Mouse (Mus musculus): ENCODE data around the gene Gabrb3.

The Gabrb3 gene

GRCm38 (mm10) chr7:57529954-57530353 is 110.5 kb downstream of the Gabrb3 start:
- no peak for DNase-seq (ENCODE audit: low read depth, low spot score)

GRCm38 (mm10) chr7:57532676-57533075 is 113.2 kb downstream of the Gabrb3 start:
- DNase-seq (ENCODE audit: low read depth, low spot score), result no peak

GRCm38 (mm10) chr7:57538565-57538964 is 119.1 kb downstream of the Gabrb3 start:
- no peak for DNase-seq (ENCODE audit: low read depth, low spot score)

GRCm38 (mm10) chr7:57560732-57561436 is 141.4 kb downstream of the Gabrb3 start:
- no peak for DNase-seq (ENCODE audit: low read depth, low spot score)

GRCm38 (mm10) chr7:57564403-57564802 is 144.9 kb downstream of the Gabrb3 start:
- no peak for DNase-seq (ENCODE audit: low read depth, low spot score)

GRCm38 (mm10) chr7:57590451-57591248 is 171.2 kb downstream of the Gabrb3 start:
- peak; percentile 50 for DNase-seq (ENCODE audit: low read depth, low spot score)

- DNase-seq (ENCODE audit: low read depth, low spot score), result no peak
Measured at GRCm38 (mm10) chr7:57591249-57591577, 171.7 kb downstream of the Gabrb3 start.

- DNase-seq (ENCODE audit: low read depth, low spot score), result no peak
Measured at GRCm38 (mm10) chr7:57591578-57592431, 172.3 kb downstream of the Gabrb3 start.

- DNase-seq (ENCODE audit: low read depth, low spot score), result no peak
Measured at GRCm38 (mm10) chr7:57597341-57597740, 177.8 kb downstream of the Gabrb3 start.

GRCm38 (mm10) chr7:57618697-57619096 is 199.2 kb downstream of the Gabrb3 start:
- DNase-seq (ENCODE audit: low read depth, low spot score), result no peak

GRCm38 (mm10) chr7:57620036-57620435 is 200.5 kb downstream of the Gabrb3 start:
- DNase-seq (ENCODE audit: low read depth, low spot score), result no peak

- DNase-seq (ENCODE audit: low read depth, low spot score), result no peak
Measured at GRCm38 (mm10) chr7:57623718-57624117, 204.2 kb downstream of the Gabrb3 start.

GRCm38 (mm10) chr7:57635026-57635425 is 215.5 kb downstream of the Gabrb3 start:
- DNase-seq (ENCODE audit: low read depth, low spot score), result no peak

GRCm38 (mm10) chr7:57635687-57636086 is 216.2 kb downstream of the Gabrb3 start:
- DNase-seq (ENCODE audit: low read depth, low spot score), result no peak

GRCm38 (mm10) chr7:57640796-57641195 is 221.3 kb downstream of the Gabrb3 start:
- no peak for DNase-seq (ENCODE audit: low read depth, low spot score)

GRCm38 (mm10) chr7:57647345-57647744 is 227.9 kb downstream of the Gabrb3 start:
- no peak for DNase-seq (ENCODE audit: low read depth, low spot score)

- no peak for DNase-seq (ENCODE audit: low read depth, low spot score)
Measured at GRCm38 (mm10) chr7:57648136-57648755, 228.8 kb downstream of the Gabrb3 start.

- no peak for DNase-seq (ENCODE audit: low read depth, low spot score)
Measured at GRCm38 (mm10) chr7:57677352-57677751, 257.9 kb downstream of the Gabrb3 start.

GRCm38 (mm10) chr7:57689836-57690235 is 270.3 kb downstream of the Gabrb3 start:
- no peak for DNase-seq (ENCODE audit: low read depth, low spot score)

GRCm38 (mm10) chr7:57700370-57700769 is 280.9 kb downstream of the Gabrb3 start:
- peak; percentile 11 for DNase-seq (ENCODE audit: low read depth, low spot score)

GRCm38 (mm10) chr7:57701046-57701445 is 281.6 kb downstream of the Gabrb3 start:
- no peak for DNase-seq (ENCODE audit: low read depth, low spot score)

- DNase-seq (ENCODE audit: low read depth, low spot score), result no peak
Measured at GRCm38 (mm10) chr7:57703580-57703979, 284.1 kb downstream of the Gabrb3 start.

All from retina, adult 2 months (tissue).